Mouse (Mus musculus) E14TG2a.4 (cell line): Measurements from ENCODE around the gene Lpin1.

Experiments
- CTCF ChIP-seq: conservative IDR thresholded peaks from 2 replicates; pipeline ENCODE4 v1.5.1; 2014; ENCODE audit warnings: low read length
- NANOG ChIP-seq: IDR thresholded peaks from 2 replicates; pipeline ENCODE4 v1.6.1; 2014; ENCODE audit warnings: borderline replicate concordance, low read length, mixed read lengths
- POU5F1 ChIP-seq: IDR thresholded peaks from 2 replicates; pipeline ENCODE4 v1.6.1; 2014; ENCODE audit warnings: low read length, borderline replicate concordance

GRCm38 (mm10) chr12:16568936-16569650 lies 41.7 kb downstream of the Lpin1 start:
- TF ChIP-seq CTCF, result no peak
- no peak for TF ChIP-seq POU5F1
- TF ChIP-seq NANOG, result no peak
